Mouse (Mus musculus) intestine, embryonic 15.5 days (tissue): Measurements from ENCODE around the gene Cryz. TPM values are rescaled to one million over a fixed set of nuclear protein-coding genes. Genes with fewer than 3 reads are reported as not detected.
"Not testable (repeated sequence)": the region's sequence is repeated elsewhere in the genome, so short reads cannot be mapped to it uniquely, and the experiment has no call there.

Experiments used
- ATAC-seq: fragments of 200-750 bp; cut with Nextera tagmentation; 2 replicates; pipeline ENCODE4 v1.8.0; 2017; ENCODE audit warnings: moderate TSS enrichment, moderate library complexity
- H3K27ac ChIP-seq: fragments of 300-500 bp; sonication (generic); 2 replicates; pipeline ENCODE4 v1.5.1; 2015; ENCODE audit warnings: mild to moderate bottlenecking, inconsistent platforms
- H3K27me3 ChIP-seq: fragments of 300-500 bp; sonication (generic); replicated peaks from 2 replicates; pipeline ENCODE4 v1.6.1; 2015; ENCODE audit warnings: inconsistent platforms
- H3K36me3 ChIP-seq: fragments of 300-500 bp; sonication (generic); 2 replicates; pipeline ENCODE4 v1.6.1; 2015; ENCODE audit warnings: inconsistent platforms
- H3K4me1 ChIP-seq: fragments of 300-500 bp; sonication (generic); replicated peaks from 2 replicates; pipeline ENCODE4 v1.6.1; 2015; ENCODE audit warnings: inconsistent platforms
- H3K4me2 ChIP-seq: fragments of 300-500 bp; sonication (generic); replicated peaks from 2 replicates; pipeline ENCODE4 v1.6.1; 2015; ENCODE audit warnings: mild to moderate bottlenecking, inconsistent platforms
- H3K4me3 ChIP-seq: fragments of 300-500 bp; sonication (generic); replicated peaks from 2 replicates; pipeline ENCODE4 v1.5.1; 2015; ENCODE audit warnings: inconsistent platforms
- H3K9ac ChIP-seq: fragments of 300-500 bp; sonication (generic); 2 replicates; pipeline ENCODE4 v1.6.1; 2015; ENCODE audit warnings: inconsistent platforms
- H3K9me3 ChIP-seq: fragments of 300-500 bp; sonication (generic); 2 replicates; pipeline ENCODE4 v1.6.1; 2016; ENCODE audit warnings: inconsistent platforms
- WGBS: fragments of 180-500 bp; shearing (Covaris S2); methylation state at CpG from one replicate; pipeline ENCODE4 v1.1.7; 2015; 5-methylcytosine and 5-hydroxymethylcytosine counted together
- polyA plus RNA-seq: library from polyadenylated mRNA; unstranded; fragments of >200 nt; fragmentation: Nextera tagmentation; extraction: Ambion mirVana; gene quantifications from 2 replicates; pipeline ENCODE4 v1.2.1, GENCODE M21; 2015

The Cryz gene
- polyA plus RNA-seq, 1 experiment from 2014 or later: 29.7 TPM

GRCm38 (mm10) chr3:154615304-154615703, 18.8 kb downstream of the Cryz start:
- H3K27ac ChIP-seq: no peak overlapping the region
- 90% methylated on average over 7 of the region's 7 CpGs for WGBS
- H3K9me3 ChIP-seq: no peaks in the 10 kb centered on the region
- ATAC-seq: no peak
- H3K4me3 ChIP-seq: no peak overlapping the region
- no peaks in the 10 kb centered on the region for H3K36me3 ChIP-seq
- no peaks in the 10 kb centered on the region for H3K4me1 ChIP-seq
- H3K4me2 ChIP-seq: no peak overlapping the region
- H3K9ac ChIP-seq: no peak overlapping the region
- no peaks in the 10 kb centered on the region for H3K27me3 ChIP-seq

- H3K4me1 ChIP-seq: no peaks in the 10 kb centered on the region
- H3K4me2 ChIP-seq: no peak overlapping the region
- H3K27me3 ChIP-seq: no peaks in the 10 kb centered on the region
- no peaks in the 10 kb centered on the region for H3K9me3 ChIP-seq
- H3K27ac ChIP-seq: no peak overlapping the region
- ATAC-seq: no peak
- no peak overlapping the region for H3K9ac ChIP-seq
- 87% methylated on average over 4 of the region's 4 CpGs for WGBS
- no peak overlapping the region for H3K4me3 ChIP-seq
- no peaks in the 10 kb centered on the region for H3K36me3 ChIP-seq
Measured at GRCm38 (mm10) chr3:154616106-154616505, 19.6 kb downstream of the Cryz start.

GRCm38 (mm10) chr3:154628284-154628683, 31.8 kb downstream of the Cryz start:
- no peak overlapping the region for H3K9ac ChIP-seq
- H3K4me3 ChIP-seq: no peak overlapping the region
- no peak overlapping the region for H3K27ac ChIP-seq
- H3K4me1 ChIP-seq: no peaks in the 10 kb centered on the region
- no peaks in the 10 kb centered on the region for H3K9me3 ChIP-seq
- H3K36me3 ChIP-seq: 0 out of 2 replicates have a peak, but pooled peaks cover 2% of the 10 kb centered on the region
- 0 out of 2 replicates have a peak, but pooled peaks have one; percentile 12 for ATAC-seq
- no peak overlapping the region for H3K4me2 ChIP-seq
- H3K27me3 ChIP-seq: no peaks in the 10 kb centered on the region

- H3K27ac ChIP-seq, H3K9ac ChIP-seq, H3K4me2 ChIP-seq, H3K4me3 ChIP-seq, H3K9me3 ChIP-seq, H3K36me3 ChIP-seq, ATAC-seq, H3K4me1 ChIP-seq, H3K27me3 ChIP-seq: not testable (repeated sequence)
- WGBS: 85% methylated on average over 2 of the region's 2 CpGs
Measured at GRCm38 (mm10) chr3:154631281-154631680, 34.8 kb downstream of the Cryz start.

GRCm38 (mm10) chr3:154633091-154633490, 36.6 kb downstream of the Cryz start:
- Histone ChIP-seq H3K9me3 (no peaks in the 10 kb centered on the region), H3K4me1 (no peaks in the 10 kb centered on the region), H3K36me3 (no peaks in the 10 kb centered on the region), H3K27ac (no peak overlapping the region), H3K9ac (no peak overlapping the region), H3K4me3 (no peak overlapping the region), H3K27me3 (no peaks in the 10 kb centered on the region), H3K4me2 (no peak overlapping the region)
- WGBS: 81% methylated on average over 5 of the region's 5 CpGs
- no peak for ATAC-seq

GRCm38 (mm10) chr3:154646638-154647442, 50.3 kb downstream of the Cryz start:
- no peak overlapping the region for H3K27ac ChIP-seq
- 48% methylated on average over 29 of the region's 29 CpGs for WGBS
- no peaks in the 10 kb centered on the region for H3K9me3 ChIP-seq
- no peaks in the 10 kb centered on the region for H3K4me1 ChIP-seq
- no peak for ATAC-seq
- H3K4me3 ChIP-seq: no peak overlapping the region
- no peaks in the 10 kb centered on the region for H3K36me3 ChIP-seq
- H3K9ac ChIP-seq: no peak overlapping the region
- peak overlapping the region; percentile 54 for H3K4me2 ChIP-seq
- no peaks in the 10 kb centered on the region for H3K27me3 ChIP-seq

- 50% methylated on average over 7 of the region's 7 CpGs for WGBS
- Histone ChIP-seq H3K27me3 (no peaks in the 10 kb centered on the region), H3K4me1 (no peaks in the 10 kb centered on the region), H3K36me3 (no peaks in the 10 kb centered on the region), H3K9ac (no peak overlapping the region), H3K4me3 (no peak overlapping the region), H3K9me3 (no peaks in the 10 kb centered on the region), H3K4me2 (peak overlapping the region; percentile 54), H3K27ac (no peak overlapping the region)
- ATAC-seq: no peak
Measured at GRCm38 (mm10) chr3:154647443-154647780, 50.9 kb downstream of the Cryz start.

- H3K9me3 ChIP-seq: no peaks in the 10 kb centered on the region
- WGBS: 75% methylated on average over 20 of the region's 20 CpGs
Measured at GRCm38 (mm10) chr3:154649411-154650285, 53.1 kb downstream of the Cryz start.

GRCm38 (mm10) chr3:154651192-154651821, 54.8 kb downstream of the Cryz start:
- 78% methylated on average over 10 of the region's 10 CpGs for WGBS
- H3K4me1 ChIP-seq: no peaks in the 10 kb centered on the region
- H3K4me2 ChIP-seq: no peak overlapping the region
- no peak for ATAC-seq
- H3K9me3 ChIP-seq: no peaks in the 10 kb centered on the region
- no peak overlapping the region for H3K9ac ChIP-seq
- H3K4me3 ChIP-seq: no peak overlapping the region
- H3K27ac ChIP-seq: no peak overlapping the region
- no peaks in the 10 kb centered on the region for H3K36me3 ChIP-seq
- no peaks in the 10 kb centered on the region for H3K27me3 ChIP-seq

More at GRCm38 (mm10) chr3:154649411-154650285, 53.1 kb downstream of the Cryz start:
- ATAC-seq: no peak
- Histone ChIP-seq H3K36me3 (no peaks in the 10 kb centered on the region), H3K27ac (no peak overlapping the region), H3K27me3 (no peaks in the 10 kb centered on the region), H3K4me2 (no peak overlapping the region), H3K4me1 (no peaks in the 10 kb centered on the region), H3K4me3 (no peak overlapping the region), H3K9ac (no peak overlapping the region)

GRCm38 (mm10) chr3:154652581-154653420, 56.3 kb downstream of the Cryz start:
- Histone ChIP-seq H3K4me1 (no peaks in the 10 kb centered on the region), H3K4me2 (no peak overlapping the region), H3K4me3 (no peak overlapping the region), H3K9ac (no peak overlapping the region), H3K27me3 (no peaks in the 10 kb centered on the region), H3K27ac (no peak overlapping the region), H3K36me3 (no peaks in the 10 kb centered on the region), H3K9me3 (no peaks in the 10 kb centered on the region)
- 44% methylated on average over 24 of the region's 24 CpGs for WGBS
- peak; percentile 59; the same call in 1 of the 2 replicates for ATAC-seq

GRCm38 (mm10) chr3:154653454-154653853, 56.9 kb downstream of the Cryz start:
- no peak overlapping the region for H3K4me3 ChIP-seq
- no peak overlapping the region for H3K4me2 ChIP-seq
- H3K9ac ChIP-seq: no peak overlapping the region
- ATAC-seq: no peak
- no peaks in the 10 kb centered on the region for H3K9me3 ChIP-seq
- 60% methylated on average over 5 of the region's 5 CpGs for WGBS
- H3K27me3 ChIP-seq: no peaks in the 10 kb centered on the region
- H3K27ac ChIP-seq: no peak overlapping the region
- no peaks in the 10 kb centered on the region for H3K36me3 ChIP-seq
- no peaks in the 10 kb centered on the region for H3K4me1 ChIP-seq
